Mouse (Mus musculus) neural tube, embryonic 10.5 days (tissue): ENCODE results near the gene Hist1h2bf.
"Not testable (repeated sequence)": the region's sequence is repeated elsewhere in the genome, so short reads cannot be mapped to it uniquely, and the experiment has no call there.

Experiments
- DNase-seq: peaks from one replicate; pipeline ENCODE4 v3.0.0-alpha.2; 2017; ENCODE audit warnings: low spot score; ENCODE audit errors: extremely low spot score

The Hist1h2bf gene

DNA sequence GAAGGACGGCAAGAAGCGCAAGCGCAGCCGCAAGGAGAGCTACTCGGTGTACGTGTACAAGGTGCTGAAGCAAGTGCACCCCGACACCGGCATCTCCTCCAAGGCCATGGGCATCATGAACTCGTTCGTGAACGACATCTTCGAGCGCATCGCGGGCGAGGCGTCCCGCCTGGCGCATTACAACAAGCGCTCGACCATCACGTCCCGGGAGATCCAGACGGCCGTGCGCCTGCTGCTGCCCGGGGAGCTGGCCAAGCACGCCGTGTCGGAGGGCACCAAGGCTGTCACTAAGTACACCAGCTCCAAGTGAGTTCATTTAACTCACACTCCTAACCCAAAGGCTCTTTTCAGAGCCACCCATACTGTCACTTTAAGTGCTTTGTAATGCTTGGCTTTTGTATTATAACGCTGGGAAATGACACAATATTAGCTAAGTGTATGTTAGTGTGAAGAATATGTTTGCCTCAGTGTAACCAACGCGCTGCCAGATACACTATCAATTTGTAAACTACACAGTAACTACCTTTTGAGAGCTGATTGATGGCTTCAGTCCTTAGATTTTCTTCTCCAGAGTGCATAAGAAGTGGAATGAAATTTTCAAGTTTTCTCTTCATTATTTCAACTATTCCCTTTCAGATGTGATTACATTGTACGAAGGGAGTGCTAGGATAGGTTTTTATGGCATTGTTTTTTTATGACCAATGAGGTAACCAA is 2.3 kb downstream of the Hist1h2bf start:
- DNase-seq = not testable (repeated sequence)

DNA sequence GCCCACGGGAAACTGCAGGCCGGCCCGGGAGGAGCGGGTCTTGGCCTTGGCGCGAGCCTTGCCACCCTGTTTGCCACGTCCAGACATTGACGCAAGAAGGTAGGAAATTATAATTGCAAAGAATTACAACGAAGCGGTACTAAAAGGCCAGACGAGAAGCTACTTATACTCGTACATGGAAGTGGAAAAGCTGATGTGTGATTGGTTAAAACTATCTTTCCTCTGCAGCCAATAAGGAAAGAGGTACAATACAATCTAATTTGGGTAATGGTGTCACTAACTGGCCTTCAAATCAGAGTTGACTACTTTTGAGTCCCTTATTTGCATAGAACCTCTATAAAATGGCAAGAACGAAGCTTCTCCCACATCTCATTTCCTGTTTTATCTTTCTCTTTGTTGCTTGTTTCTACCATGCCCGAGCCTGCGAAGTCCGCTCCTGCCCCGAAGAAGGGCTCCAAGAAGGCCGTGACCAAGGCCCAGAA is 2.9 kb downstream of the Hist1h2bf start, which contains the start of the genes Hist1h2ae and Hist1h2bg:
Gene Hist1h2ae, minus strand, starts transcription at position 199 of the 482 bp plus-strand sequence.
Gene Hist1h2bg, plus strand, starts transcription at position 375 of the 482 bp plus-strand sequence.
- no peak for DNase-seq

DNA sequence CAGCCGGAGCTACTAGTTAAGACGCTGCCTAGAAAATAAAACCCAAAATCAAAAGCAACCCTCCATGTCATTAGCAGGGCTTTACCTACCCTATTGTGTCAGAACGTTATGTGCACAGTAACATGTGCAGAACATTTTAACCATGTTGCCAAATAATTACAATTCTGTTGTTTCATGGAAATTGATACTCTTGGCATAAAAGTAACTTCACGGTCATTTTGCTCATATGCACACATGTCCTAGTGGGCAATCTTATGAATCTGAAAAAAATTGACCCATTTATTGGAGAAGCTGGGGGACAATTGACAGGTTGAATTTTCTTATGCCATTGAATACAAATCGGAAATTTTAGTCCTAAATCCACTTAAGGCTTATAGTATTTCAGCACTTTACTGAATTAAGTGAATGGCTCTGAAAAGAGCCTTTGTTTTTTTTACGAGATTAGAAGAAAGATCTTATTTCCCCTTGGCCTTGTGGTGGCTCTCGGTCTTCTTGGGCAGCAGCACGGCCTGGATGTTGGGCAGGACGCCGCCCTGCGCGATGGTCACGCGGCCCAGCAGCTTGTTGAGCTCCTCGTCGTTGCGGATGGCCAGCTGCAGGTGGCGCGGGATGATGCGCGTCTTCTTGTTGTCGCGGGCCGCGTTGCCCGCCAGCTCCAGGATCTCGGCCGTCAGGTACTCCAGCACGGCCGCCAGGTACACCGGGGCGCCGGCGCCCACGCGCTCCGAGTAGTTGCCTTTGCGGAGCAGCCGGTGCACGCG is 3.6 kb downstream of the Hist1h2bf start:
- not testable (repeated sequence) for DNase-seq

DNA sequence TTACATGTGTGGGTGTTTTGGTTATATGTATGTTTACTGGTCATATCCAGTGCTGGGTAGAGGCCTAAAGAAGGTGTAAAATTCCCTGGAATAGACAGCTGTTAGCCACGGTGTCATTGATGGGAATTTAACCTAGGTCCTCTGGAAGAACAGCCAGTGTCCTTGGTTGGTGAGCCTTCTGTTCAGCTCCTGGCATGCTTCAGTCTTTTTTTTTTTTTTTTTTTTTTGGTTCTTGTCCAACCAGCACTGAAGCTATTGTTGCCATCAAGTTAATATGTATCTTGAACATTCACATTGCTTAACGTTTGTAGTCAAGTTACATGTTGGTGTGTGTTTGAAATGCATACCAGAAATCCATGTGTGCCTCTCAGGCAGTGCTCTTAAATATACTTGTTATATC is 9.5 kb downstream of the Hist1h2bf start:
- no peak for DNase-seq

DNA sequence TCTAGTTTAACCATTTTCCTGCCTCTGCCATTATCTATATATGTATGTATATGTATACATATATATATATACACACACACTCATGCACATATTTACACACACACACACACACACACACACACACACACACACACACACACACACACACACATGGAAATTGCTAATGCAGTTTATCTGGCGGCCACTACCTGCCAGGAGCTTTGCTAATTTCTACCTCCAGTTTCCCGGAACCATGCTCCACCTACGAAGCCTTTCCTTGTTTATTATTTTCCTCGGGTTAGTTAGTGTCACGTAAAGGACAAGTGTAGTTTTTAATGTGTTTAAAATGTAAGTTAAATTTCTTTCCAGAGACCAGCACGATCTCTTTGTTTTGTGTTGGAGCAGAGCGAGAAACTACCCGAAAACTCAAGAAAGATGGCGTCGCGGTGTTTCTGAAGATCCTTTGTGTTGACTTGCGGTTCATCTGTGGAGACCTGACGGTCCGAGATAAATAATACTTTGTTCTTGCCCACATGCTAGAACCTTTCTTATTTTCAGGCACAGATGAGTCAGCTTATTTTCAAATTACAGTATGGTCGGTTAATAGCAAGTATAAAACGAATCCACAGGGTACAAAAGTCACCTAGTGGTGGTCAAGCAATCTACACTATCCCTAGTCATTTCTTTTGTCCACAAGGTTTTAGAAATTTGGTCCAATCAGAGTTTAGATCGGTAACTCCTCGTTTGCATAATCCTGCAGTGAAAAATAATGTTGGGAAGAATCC is 11.1 kb downstream of the Hist1h2bf start:
- no peak for DNase-seq

DNA sequence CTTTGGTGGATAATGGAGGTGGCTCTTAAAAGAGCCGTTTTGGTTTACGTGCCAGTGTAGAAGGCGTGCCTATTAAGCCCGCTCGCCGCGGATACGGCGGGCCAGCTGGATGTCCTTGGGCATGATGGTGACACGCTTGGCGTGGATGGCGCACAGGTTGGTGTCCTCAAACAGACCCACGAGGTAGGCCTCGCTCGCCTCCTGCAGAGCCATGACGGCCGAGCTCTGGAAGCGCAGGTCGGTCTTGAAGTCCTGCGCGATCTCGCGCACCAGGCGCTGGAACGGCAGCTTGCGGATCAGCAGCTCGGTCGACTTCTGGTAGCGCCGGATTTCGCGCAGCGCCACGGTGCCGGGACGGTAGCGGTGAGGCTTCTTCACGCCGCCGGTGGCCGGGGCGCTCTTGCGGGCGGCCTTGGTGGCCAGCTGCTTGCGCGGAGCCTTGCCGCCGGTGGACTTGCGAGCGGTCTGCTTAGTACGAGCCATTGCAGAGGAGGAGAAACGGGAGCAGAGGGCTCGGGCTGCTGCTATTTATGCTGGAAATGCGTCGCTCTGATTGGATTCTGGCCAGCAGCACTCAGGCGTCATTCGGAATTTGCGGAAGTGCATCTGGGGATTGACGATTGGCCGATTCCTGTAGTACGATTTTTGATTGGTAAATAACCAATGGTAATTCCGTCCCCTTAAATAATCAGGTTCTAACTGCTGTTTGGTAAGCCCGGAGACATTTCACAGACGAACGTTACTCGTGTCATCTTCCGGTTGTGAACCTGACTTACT is 11.9 kb downstream of the Hist1h2bf start, which contains the start of gene Hist1h3e:
Gene Hist1h3e, minus strand, starts transcription at position 487 of the 777 bp plus-strand sequence.
- peak; percentile 91 for DNase-seq

DNA sequence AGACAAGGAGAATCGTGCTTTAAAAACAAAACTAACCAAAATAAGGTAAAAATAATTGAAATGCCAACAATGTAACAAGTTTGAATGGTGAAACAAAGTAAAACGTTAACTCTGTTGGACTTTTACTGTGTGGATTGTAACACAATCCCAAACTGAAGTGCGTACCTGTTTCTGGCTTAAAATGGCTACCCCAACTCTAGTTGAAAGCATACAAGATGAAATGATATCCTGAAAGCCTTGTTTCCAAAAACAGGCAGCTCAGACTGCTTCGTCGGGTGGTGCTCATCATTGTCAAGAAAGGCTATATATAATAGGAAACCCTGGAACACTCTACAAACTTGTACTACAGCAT is 12.5 kb downstream of the Hist1h2bf start:
- DNase-seq = not testable (repeated sequence)

DNA sequence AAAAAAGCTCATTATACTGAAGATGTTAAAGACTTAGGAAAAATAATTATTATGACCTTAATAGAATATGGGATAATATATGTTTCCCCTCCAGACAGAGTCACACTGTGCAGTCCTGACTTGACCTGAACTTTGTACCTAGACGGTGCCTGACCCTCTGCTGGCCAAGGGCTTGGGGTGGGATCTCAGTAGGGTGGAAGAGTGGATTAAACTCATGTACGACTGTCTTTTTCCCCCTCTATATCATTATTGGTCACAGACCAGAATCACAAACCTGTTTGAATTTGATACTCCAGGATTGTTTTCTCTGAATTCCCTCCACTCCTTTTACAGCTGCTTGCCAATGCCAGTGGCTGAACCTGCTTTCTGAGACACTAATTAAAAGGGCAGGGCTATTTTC is 13.3 kb downstream of the Hist1h2bf start:
- not testable (repeated sequence) for DNase-seq

DNA sequence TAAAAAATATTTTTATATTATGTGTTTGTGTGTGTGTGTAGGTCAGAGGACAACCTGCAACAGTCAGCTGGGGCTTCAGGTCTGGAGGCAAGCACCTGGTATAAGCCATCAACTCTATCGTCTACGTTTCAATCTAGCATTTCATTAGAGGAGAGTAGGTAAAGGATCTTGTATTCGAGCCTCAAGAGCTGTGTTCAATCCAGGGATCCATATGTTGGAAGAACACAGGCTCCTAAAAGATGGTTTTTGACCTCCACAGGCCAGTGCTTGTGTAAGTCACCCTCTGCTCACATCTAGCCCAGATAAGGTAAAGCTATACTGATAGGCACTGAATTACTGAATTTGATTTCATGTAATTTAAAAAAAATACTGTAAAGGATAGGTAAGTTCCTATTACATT is 17.1 kb downstream of the Hist1h2bf start:
- DNase-seq = no peak

DNA sequence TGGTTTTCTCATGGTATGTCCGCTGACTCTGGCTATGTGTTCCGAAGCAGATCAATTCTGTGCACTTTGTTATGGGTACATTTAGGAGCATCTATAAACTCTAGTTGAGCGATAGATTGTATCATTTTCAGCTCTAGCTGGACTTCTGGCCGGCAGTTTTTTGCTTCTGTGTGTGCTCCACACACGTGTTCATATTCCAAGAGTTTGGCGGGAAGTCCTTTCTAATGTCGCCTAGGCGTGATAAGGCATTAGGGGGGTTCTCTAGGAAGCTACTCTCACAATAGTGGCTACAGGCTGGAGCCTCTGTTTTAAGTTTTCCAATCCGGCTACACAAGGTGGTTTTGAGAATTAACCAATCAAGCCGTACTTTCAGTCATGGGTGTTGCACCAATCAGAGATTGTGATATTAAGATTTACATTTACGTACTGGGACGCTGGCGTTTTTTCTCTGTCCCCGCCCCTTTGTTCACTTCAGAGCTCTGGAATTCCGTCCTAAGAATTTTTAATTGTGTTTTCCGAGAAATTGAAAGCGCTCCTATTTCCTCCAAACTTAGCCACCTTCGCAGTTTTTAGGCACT is 18.1 kb downstream of the Hist1h2bf start:
- DNase-seq = peak; percentile 77

DNA sequence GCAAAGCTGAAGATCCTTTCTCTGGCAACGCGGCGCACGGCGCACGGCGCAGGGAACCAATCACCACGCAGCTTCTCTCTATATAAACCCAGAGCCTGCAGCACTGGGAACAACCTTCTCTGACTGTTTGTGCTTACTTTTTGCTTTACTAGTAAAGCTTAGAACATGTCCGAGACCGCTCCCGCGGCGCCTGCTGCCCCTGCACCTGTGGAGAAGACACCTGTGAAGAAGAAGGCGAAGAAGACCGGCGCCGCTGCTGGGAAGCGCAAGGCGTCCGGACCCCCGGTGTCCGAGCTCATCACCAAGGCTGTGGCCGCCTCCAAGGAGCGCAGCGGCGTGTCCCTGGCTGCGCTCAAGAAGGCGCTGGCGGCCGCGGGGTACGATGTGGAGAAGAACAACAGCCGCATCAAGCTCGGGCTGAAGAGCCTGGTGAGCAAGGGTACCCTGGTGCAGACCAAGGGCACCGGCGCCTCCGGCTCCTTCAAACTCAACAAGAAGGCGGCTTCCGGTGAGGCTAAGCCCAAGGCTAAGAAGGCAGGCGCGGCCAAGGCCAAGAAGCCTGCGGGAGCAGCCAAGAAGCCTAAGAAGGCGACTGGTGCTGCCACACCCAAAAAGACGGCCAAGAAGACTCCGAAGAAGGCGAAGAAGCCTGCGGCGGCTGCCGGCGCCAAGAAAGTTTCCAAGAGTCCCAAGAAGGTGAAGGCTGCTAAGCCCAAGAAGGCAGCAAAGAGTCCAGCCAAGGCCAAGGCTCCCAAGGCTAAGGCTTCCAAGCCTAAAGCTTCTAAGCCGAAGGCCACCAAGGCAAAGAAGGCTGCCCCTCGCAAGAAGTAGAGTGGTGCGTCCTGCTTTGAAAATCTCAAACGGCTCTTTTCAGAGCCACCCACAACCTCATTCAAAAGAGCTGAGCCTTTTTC is 18.8 kb downstream of the Hist1h2bf start:
- peak; percentile 87 for DNase-seq

DNA sequence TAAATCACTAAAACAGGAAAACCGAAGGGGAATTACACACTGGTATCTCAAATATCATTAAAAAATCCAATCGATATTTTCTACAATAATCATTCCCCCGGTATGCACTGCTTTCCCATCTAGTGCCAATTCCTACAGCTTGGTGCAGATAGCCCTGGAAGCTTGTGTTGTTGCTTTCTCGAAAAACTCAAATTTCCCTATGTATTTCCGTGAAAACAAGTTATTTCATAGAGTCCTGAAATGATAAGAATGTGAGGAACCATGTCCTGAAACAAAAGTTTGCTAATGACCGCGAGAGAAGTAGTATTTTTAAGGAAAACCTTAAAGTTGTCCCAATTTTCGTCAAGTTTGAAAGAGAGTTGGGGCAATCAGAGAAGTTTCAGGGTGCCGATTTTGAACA is 19.6 kb downstream of the Hist1h2bf start:
- no peak for DNase-seq

DNA sequence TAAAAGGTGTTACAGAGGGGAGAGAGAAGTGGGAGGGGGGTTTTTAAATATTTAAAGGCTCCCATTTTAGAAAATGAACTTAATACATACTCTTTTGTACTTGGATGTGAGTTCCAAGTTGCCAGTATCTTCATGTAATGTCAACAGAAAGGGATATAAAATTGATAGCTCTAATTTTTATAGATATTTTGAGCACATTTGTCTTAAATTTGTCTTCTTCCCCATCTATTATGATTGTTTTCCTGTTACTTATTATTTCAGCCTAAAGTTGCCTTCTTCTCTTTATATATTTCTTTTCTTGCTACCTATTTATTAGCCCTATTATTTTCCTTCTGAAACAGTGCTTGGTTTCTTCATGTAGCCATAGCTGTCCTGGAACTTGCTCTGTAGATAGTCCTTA is 21.0 kb downstream of the Hist1h2bf start, which contains the start of gene Hist1h1d:
Gene Hist1h1d, plus strand, starts transcription at position 301 of the 400 bp plus-strand sequence.
- DNase-seq = no peak

DNA sequence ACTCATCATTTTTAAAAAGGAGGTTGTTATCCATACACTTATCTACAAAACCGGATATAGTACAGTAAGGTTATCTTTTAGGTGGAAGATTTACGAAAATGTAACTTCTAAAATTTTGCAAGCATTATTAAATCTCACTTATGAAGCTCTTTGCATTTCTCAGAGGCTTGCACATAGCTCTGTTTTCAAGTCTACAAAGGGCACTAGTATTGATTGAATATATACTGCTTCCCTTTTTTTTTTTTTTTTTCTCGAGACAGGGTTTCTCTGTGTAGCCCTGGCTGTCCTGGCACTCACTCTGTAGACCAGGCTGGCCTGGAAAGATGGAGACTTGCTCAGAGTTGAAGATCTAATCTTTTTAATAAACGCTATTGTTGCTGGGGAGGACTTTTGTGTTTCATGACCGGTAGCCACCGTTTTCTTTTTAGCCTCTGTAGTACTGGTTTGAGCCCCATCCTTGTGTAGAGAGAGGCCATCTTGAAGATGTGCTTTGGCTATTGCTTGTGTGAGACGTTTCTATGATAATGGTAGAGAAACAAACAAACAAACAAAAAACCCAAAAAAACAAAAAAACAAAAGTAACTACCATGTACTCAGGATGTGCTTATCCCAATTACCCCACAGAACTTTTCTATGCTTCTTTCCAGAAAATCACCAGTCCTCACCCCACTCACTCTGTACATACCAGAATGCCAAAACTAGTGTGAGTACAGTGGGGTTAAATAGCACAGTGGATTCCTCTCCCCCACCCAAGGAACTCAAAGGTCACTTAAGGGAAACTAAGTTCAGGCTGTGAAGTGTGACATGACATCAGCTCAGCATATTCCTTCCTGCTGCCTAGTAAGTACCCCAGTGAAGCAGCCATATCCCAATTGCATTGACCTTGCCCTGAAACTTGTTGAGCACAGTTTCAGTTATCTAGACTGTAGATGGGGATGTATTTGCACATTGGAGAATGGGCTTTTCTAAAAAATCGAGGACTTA is 21.8 kb downstream of the Hist1h2bf start:
- DNase-seq = no peak

DNA sequence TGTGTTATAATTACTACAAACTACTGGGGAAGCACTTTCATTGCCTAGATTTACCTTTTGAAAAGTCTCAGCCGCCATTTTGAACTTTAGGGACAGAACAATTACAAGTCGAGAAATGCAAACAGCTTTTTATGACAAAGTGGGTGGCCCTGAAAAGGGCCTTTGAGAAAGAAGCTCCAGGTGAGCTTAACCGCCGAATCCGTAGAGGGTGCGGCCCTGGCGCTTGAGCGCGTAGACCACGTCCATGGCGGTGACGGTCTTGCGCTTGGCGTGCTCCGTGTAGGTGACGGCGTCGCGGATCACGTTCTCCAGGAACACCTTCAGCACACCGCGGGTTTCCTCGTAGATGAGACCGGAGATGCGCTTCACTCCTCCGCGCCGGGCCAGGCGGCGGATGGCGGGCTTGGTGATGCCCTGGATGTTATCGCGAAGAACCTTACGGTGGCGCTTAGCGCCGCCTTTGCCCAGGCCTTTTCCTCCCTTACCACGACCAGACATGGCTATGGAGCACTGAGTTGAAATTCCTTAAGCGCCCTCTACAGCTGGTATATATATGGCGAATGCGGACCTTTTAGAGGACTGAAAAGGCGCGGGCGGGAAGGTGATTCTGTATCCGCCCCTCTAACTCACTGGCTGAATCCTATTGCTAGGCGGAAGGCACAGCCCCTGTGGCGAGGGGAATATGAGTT is 22.7 kb downstream of the Hist1h2bf start, which contains the start of gene Hist1h4f:
Gene Hist1h4f, minus strand, starts transcription at position 503 of the 689 bp plus-strand sequence.
- peak; percentile 94 for DNase-seq

DNA sequence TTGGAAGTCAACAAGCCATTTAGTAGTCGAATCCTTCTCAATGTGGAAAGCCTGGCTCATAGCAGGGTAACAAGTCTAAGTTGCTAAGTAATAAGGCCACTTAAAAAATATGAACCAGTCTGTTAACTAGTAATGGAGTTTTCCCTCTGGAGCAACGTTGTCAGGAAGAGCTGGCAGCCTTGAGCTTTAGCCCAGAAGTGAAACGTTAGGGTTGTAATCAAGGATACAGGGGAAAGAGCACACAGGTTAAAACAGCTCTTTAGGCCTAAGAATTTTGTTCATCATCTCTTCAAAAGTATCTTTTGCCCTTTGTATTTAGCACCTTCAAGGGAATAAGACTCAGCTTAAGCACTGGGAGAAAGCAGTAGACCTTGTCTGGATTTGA is 23.2 kb downstream of the Hist1h2bf start:
- DNase-seq = no peak

DNA sequence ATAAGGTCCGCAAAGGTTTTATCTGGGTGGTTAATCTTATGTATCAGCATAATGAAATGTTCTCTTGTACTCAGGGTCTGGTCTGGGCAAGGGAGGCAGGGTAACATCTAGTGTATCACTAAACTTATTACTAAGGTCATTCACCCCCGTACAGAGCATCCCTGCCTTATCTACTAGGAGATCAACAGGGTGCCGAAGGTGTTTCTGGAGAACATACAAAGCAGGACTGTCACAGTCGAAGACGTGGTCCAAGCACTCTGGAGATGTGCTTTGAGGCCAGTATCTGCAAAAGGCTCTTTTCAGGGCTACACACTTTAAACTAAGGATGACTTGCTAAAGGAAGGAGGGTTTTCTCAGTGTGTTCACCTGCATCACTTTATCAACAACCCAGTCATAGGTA is 27.3 kb downstream of the Hist1h2bf start:
- DNase-seq = no peak

DNA sequence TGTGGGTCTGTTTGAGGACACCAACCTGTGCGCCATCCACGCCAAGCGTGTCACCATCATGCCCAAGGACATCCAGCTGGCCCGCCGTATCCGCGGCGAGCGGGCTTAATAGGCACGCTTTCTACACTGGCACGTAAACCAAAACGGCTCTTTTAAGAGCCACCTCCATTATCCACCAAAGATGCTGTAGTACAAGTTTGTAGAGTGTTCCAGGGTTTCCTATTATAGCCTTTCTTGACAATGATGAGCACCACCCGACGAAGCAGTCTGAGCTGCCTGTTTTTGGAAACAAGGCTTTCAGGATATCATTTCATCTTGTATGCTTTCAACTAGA is 29.2 kb downstream of the Hist1h2bf start:
- not testable (repeated sequence) for DNase-seq
